Mouse (Mus musculus) hematopoietic stem cell, adult 5-6 weeks (primary cell): ENCODE measurements at regions not wholly inside any gene's neighbourhood (a gene's known extent, or its start where the extent isn't known, plus 50 kb on each side); places are given as distances from the start of the nearest gene placed in this dataset.
A peak's percentile ranks its signal among the peaks of the same experiment; 100 is the strongest.

Experiments used
- ATAC-seq, 2 experiments: fragments of 125-278 bp in 1 of 2; replicated peaks in 1 of 2; 2 replicates each; pipeline ENCODE4 v1.8.0; 2016 to 2017; ENCODE audit warnings: inconsistent platforms in 2 of 2, mild to moderate bottlenecking in 2 of 2, moderate number of reproducible peaks in 2 of 2, low read depth in 1 of 2, moderate TSS enrichment in 1 of 2; ENCODE audit not compliant: low FRiP score in 2 of 2, poor library complexity in 2 of 2, severe bottlenecking in 2 of 2, insufficient read depth in 1 of 2, low TSS enrichment in 1 of 2

- no peak for ATAC-seq
Observed at GRCm38 (mm10) chr6:31185151-31185550, 213.4 kb upstream of the Mkln1 start.

GRCm38 (mm10) chr6:31188066-31188465 is 210.5 kb upstream of the Mkln1 start:
- 0 out of 4 replicates have a peak, but pooled peaks of 1 of the 2 experiments have one; percentile 27 for ATAC-seq

DNA sequence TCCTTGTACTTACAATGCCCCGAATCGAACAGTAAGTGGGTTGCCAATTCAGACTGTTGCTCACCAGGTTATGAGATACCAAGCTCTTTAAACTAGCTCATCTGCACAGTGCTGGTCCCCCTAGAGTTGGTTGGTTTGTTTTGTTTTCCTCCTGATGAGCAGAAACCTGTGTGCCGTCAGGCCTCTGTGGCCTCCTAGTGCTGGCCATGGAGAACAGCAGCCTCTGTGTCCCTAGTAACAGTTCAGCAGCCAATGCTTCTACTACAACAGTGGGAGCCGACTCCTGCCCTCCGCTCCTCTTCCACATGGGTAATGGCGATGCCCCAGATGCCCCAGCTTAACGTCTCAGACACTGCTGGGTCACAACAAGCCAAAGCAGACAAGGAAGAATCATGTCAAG is 209.5 kb upstream of the Mkln1 start:
- ATAC-seq = peak; percentile 47 to 71; a peak in 3 of 4 replicates

GRCm38 (mm10) chr6:31190070-31190469 is 208.5 kb upstream of the Mkln1 start:
- ATAC-seq = no peak

DNA sequence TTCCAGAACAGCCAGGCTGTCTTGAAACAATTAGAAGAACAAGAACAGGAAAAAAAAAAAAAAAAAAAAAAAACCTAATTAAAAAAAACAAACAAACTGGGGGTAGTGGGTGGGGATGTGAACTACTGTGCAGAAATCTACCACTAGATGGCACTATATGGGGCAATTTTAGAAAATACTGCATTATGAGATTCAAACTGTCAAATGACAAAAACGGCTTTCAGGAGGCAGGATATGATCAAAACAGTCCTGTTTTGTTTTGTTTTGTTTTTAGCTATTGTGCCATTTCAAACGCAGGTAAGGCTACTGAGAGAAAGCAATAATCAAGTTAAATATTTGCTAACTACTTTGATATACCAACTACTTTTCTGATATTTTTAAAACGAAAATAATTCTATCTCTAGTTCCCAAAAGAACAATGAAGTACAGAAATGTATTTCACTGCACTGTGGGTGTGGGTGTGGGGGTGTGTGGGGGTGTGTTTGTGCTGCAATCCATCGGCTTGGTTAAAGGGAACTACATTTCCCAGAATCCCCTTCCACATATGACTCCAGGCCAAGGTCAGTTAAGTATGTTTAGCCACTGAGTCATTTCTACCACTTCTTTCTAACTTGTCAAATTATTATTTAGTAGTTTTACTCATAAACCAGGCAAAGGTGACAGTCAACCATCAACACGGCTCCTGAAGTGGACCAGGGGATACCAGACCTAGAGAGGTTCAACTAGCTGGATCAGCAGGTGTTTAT is 207.7 kb upstream of the Mkln1 start:
- ATAC-seq = 0 out of 4 replicates have a peak, but pooled peaks of 1 of the 2 experiments have one; percentile 34

DNA sequence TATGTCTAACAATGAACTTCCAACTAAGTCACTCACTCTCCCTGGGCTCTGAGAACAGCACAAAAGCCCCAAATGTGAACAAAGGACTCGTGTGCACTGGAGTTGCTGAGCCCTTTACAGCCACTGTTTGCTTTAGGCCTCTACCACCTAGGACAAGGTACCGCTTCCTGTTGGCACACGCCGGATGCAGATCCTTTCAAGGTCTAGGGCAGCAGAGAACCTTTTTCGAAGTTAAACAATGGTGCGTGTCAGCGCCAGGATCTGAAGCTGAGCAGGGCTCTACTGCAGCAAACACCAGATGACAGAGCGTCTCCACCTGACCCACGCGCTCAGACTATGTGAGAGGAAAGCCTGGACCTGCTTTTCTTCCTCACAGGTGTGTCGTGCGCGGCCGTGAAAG is 207.0 kb upstream of the Mkln1 start:
- no peak for ATAC-seq

DNA sequence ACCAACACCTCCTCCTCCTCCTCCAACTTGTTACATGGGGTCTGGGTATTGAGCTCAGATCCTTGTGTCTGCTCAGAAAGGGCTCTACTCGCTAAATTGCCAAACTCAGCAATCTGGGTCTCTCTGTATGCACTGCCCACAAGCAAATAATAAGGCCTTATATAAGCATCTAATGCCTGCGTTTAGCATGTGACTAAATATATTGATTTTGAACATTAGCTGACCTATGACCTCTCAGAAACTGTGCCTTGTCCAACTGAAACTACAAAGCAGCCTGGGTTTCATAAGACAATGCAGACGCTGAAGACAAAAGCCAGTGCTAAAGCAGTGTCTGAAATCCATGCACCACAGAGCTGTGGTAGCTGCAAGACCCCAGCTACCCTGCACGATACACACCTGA is 206.3 kb upstream of the Mkln1 start:
- ATAC-seq = no peak

- no peak for ATAC-seq
Observed at GRCm38 (mm10) chr6:31193202-31193601, 205.3 kb upstream of the Mkln1 start.

DNA sequence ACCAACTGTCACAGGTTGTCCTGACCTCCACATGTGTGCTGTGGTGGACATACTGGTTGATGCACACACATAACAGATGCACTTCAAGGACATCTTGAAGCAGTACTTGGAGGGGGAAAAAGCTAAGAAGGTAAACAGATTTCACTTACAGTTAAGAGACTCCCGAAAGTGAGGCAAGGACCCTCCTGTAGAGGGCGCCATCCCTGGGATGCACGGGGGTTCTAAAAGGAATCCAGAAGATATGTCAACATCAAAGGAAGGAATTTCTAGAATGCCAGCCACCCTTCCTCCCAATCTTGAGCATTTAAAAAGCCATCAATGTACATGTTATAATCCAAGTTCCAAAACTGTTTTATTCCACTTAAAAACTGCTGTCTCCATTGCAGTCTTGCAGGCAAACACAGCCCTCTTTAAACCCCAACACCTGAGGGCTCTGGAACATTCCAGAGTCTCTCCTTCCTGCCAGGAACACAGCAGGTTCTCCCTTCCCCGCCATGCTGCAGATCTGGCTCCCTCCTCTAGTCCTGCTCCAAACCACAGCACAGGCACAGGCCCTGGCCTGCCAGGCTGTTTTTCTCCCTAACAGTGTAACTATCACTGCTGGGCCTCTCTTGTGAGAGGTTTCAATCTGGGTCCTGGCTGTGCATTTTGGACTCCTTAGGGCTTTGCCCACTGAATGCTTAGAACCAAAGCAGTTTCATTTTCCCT is 200.8 kb upstream of the Mkln1 start:
- ATAC-seq = no peak

GRCm38 (mm10) chr6:31198340-31198739 is 200.2 kb upstream of the Mkln1 start:
- ATAC-seq = no peak

DNA sequence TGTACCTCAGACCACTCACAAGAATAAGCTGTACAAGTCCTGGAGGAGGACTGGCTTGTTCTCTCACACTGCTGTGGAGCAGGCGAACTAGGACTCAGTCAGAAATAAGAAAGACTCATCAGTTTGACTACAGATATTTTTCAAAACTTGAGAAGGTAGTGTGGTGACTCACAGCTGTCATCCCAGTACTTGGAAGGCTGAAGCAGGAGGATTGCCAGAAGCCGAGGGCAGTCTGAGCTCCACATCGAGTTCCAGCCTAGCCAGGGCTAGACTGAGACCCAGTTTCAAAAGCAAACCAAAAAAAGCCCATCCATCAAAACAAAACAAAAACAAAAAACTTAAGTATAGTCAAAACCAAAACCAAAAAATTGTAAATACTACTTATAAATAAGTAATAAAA is 197.8 kb upstream of the Mkln1 start:
- ATAC-seq = no peak

- ATAC-seq = no peak
Observed at GRCm38 (mm10) chr6:31201375-31201972, 197.1 kb upstream of the Mkln1 start.

DNA sequence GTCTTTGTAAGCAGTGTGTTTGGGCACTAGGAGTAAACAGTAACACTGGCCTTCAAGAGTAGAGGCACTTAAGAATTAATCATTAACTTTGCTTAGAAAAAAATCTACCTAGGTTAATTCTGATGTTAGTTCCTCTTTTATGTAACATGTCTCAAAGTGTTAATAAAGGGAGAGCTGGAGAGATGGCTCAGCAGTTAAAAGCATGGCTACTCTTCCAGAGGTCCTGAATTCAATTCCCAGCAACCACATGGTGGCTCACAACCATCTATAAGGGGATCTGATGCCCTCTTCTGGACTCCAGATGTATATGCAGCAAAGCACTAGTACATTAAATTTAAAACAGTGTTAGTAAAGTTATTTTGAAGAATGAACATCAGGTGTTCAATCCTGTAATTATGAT is 195.9 kb upstream of the Mkln1 start:
- no peak for ATAC-seq

GRCm38 (mm10) chr6:31204434-31204833 is 194.1 kb upstream of the Mkln1 start:
- no peak for ATAC-seq

DNA sequence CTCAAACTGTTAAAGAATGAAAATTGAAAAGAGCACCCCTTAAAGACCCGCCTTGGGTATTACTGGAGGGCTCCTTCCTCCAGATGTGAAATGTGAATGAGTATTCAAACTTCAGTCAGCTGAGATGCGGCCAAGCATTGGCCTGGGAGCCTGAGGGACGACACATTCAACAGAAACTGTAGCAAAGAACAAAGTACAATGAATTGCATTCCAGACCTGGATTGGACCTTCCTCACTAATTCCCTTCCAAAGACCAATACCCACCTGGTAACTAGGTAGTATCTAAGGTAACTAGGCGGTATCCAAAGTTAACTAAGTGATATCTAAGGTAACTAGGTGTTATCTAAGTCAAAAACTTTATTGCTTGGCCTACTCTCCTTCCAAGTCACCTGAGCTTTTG is 193.7 kb upstream of the Mkln1 start:
- ATAC-seq = no peak

DNA sequence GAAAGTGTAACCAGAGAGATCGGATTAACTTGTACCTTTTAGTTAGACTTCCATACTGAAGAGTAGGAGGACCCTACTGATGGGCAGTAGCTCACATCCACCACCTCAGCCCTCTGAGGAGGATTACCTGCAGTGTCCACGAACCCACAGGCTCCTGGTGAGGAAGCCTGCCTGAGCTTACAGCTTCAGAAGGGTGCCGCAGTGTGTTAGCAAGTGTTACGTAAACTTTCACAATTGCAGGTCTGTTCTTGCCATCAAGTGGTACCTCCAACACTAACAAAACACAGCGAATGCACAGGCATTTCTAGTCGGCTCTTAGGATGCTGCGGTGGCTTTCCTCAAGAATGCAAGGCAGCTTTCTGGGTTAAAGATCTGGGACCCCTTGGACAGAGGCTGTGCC is 192.4 kb upstream of the Mkln1 start:
- no peak for ATAC-seq

DNA sequence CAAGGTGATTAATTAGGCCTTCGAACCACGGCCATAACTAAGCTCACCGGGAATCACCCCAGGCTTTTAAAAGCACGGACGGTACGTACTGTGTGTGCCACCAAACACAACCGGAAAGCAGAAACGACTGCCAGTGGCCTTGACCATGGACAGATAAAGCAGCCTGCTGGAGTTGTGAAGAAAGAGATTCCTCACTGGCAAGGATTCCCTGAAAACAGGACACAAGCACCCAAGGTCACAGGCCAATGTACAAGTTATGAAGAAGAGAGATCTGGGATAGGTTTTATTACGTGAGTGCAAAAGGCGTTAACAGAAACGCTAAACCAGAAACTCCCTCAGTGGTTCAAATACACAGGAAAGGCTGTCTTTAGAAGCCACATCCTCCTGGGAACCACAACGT is 191.3 kb upstream of the Mkln1 start:
- no peak for ATAC-seq

DNA sequence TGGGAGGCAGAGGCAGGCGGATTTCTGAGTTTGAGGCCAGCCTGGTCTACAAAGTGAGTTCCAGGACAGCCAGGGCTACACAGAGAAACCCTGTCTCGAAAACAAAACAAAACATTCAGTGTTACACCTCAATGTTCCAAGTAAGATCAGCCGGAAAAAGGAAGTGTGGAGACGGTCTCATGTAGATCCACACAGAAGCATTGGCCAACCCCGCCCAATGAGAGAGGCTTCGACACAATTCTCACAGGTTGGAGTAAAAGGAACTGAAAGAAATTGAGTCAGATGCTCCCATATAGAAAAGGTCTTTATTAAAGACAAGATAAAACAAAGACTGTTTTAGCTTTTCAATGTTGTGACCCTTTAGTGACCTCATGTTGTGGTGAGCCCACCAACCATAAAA is 190.3 kb upstream of the Mkln1 start:
- no peak for ATAC-seq
